Mouse (Mus musculus): ENCODE results near the gene Grid2.

Grid2 gene

DNA sequence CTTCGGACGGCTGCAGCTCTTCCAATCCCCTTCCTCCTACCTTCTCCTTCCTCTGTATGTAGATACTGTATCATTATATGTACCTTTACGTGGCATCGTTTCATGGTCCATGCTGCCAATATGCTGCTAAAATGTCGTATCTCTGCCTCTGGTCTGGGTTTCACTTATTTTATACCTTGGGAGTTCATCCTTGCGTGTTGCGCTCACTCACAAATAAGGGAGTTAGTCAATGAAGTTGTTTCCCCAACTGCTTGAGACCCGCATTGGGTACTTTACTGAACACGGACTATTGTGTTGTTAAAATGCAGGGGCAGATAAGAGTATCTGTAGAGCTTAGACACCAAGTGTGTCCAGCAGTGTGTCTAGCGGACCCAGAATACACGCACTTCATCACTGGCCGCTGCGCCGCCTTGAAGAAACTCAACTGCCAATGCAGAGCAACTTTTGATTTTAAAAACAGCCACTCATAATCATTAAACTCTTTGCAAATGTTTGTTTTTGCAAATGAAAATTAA is 1474.9 kb downstream of the Grid2 start:
- DNase-seq (ENCODE audit: low read depth), result no peak

DNA sequence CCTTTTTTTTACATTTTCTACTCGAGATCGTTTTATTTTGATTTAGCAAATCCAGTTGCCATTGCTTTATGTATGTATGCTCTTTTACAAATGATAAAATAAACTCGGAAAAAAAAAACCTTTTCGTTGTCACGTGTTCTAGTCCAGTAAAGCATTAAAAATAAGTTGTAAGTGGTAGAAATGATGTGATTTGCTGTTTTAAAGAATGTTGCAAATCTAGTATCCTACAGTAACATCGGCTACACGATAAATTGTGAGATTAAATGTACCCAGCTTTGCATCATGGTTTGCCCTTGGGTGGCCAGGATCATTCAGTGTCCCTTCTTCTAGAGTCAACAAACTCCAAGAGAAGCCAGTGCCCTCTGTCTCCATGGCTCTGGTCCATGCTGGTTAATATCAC is 1475.5 kb downstream of the Grid2 start:
- DNase-seq (ENCODE audit: low read depth), result no peak

DNA sequence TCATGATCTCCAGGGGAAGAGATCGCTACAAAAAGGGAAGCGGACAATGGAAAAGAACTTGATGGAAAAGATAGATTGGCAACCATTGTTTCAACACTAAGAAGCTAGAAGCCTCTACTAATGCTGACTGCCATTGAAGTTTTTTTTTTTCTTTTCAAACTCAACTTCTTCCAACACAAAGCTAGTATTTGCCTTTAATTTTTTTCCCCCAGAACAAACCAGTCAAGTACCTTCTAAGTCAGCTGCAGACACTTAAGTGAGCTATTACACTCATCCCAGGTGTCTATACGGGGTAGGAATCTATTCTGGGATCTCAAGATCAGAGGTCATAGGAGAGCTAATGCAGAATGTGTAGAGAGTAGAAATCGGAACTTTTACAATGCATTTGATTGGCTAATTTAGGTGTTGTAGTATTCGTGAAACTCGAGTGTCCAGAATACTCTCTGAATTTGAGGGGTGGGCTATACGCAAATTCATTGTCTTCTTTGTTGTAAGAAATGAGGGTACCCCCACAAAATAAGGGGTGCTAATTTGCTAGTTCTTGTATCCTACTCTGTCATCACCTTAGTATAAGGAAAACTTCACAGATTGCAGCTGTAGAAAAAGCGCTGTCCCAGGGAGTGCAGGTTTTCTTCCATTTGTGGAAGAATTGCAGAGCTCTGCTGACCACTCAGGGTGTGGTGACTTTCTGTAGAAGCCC is 1476.1 kb downstream of the Grid2 start:
- DNase-seq (ENCODE audit: low read depth), result no peak

DNA sequence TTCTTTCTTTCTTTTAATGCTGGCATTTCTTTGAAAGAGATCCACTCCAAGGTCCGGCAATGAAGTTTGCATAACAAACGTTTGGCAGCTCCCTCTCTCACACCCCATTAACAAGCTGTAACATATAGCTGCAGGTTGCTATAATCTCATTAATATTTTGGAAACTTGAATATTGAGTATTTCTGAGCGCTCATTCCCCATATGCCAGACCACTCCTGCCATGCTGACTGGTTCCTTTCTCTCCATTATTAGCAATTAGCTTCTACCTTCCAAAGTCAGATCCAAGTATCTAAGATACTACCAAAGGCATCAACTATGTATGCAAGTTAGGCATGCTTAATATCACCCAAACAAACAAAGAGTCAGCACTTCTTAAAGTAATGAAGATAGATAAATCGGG is 1477.6 kb downstream of the Grid2 start:
- DNase-seq (ENCODE audit: low read depth), result no peak

DNA sequence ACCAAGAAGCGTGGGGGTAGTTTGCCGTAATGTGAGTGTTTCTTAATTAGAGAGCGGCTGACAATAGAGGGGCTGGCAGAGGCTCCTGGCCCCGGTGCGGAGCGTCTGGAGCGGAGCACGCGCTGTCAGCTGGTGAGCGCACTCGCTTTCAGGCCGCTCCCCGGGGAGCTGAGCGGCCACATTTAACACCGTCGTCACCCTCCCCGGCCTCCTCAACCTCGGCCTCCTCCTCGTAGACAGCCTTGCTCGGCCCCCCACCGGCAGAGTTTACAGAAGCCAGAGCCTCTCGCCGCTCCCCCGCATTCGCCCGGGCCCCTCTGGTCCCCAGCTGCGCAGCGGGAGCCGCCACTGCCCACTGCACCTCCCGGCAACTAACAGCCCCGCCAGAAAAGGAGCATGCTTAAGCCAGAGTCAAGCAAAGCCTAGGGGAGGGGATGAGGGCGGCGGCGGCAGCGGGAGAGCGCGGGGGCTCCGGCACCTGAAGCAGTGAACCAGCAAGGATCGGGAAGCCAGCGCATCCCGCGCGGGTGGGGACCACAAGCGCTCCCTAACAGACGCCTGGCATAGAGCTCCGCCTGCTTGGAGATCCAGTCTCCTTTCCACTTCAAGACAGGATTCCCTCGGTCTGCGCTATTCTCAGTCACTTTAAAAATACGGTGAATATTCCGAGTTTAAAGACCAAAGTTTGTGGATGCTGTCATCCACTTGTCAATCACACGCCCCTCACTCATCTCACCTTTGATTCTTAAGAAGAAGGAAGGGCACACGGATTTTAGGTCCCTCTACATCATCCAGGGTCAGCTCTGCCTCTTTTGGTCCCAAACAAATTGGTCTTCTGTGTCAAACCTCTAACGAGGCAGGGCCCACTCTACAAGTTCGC is 1479.0 kb downstream of the Grid2 start:
- no peak for DNase-seq (ENCODE audit: low read depth)

DNA sequence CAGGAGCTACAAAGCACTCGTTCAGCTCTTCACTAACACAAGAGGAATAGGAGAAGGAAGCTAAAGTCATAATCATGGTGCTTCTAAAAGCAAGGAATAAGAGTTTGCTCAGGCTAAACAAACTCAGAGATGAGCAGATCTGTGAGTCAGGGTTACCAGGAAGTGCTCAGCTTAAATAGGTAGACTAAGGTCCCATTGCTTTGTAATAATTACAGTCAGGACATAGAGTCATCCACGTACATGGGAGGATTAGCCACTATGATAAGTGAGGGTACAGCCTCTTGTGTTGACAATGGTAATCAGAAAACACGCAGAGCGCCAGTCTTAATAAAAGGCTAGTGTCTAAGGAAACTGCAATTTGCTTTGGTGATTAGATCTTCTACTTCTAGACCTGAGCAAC is 1480.6 kb downstream of the Grid2 start:
- no peak for DNase-seq (ENCODE audit: low read depth)

DNA sequence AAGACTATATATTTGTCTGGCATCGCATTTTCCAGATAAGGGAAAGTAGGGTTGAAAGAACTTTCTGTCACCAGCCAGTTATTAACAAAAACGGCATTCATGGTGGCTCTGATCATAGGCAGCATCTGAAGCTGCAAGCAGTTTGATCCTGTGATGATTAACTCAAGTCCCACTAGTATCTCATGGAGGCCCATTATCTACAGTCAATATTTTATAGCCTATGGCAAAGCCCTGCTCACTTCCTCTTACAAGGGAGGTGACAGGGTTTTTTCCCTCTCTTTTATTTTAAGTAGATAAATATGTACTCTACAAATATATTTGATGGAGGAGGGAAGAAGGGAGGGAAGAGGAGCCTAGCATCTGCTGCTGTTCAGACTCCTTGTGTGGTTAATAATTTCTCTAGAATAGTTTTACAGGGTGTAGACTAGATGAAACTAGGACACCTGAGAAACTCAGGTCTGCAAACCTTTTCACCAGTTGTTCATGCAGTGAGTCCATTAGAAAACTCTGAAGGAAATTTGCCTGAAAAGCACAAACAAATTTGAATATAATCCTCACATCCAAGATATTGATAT is 1487.3 kb downstream of the Grid2 start:
- DNase-seq (ENCODE audit: low read depth), result no peak

Data from c-Kit-positive CD71-negative TER-119-negative erythroid progenitor cells, embryonic 14.5 days (primary cell).